Mouse (Mus musculus) Patski (cell line): Measurements from ENCODE around the gene Serpinb6a. TPM values are rescaled to one million over a fixed set of nuclear protein-coding genes. Genes with fewer than 3 reads are reported as not detected.
A peak's percentile ranks its signal among the peaks of the same experiment; 100 is the strongest.

Experiments
- ATAC-seq: fragments of 100-300 bp; one replicate; pipeline ENCODE4 v1.8.0; 2021
- CTCF ChIA-PET: fragments of 350-600 bp; sonication (Branson Sonifier 250); formaldehyde crosslinking; loops from one replicate; lab custom pipeline; 2022; ENCODE audit warnings: inconsistent platforms; lab: Charles Lee
- POLR2A ChIA-PET: fragments of 350-600 bp; sonication (Branson Sonifier 250); formaldehyde crosslinking; loops from one replicate; lab custom pipeline; 2022; ENCODE audit warnings: antibody characterized with exemption, inconsistent platforms; lab: Charles Lee
- DNase-seq: peaks from one replicate; pipeline ENCODE4 v3.0.0-alpha.2; 2011; ENCODE audit warnings: low read depth, low spot score
- H3K27me3 ChIP-seq: fragments of 371-371 bp; one replicate; pipeline ENCODE4 v1.5.1; 2021
- CTCF ChIP-seq: fragments of 100-300 bp; IDR thresholded peaks from one replicate; pipeline ENCODE4 v1.5.1; 2021
- in situ Hi-C: fragments of 300-500 bp; cut with MboI; formaldehyde crosslinking; loops from 3 replicates; pipeline ENCODE4 v1.11.1; 2018; ENCODE audit warnings: low pct_unique_long_range_greater_than_20kb, mixed read lengths
- polyA plus RNA-seq: library from polyadenylated mRNA; unstranded; gene quantifications from one replicate; pipeline ENCODE4 v1.2.3, GENCODE M21; 2021

The Serpinb6a gene
- polyA plus RNA-seq: 187 TPM

DNA sequence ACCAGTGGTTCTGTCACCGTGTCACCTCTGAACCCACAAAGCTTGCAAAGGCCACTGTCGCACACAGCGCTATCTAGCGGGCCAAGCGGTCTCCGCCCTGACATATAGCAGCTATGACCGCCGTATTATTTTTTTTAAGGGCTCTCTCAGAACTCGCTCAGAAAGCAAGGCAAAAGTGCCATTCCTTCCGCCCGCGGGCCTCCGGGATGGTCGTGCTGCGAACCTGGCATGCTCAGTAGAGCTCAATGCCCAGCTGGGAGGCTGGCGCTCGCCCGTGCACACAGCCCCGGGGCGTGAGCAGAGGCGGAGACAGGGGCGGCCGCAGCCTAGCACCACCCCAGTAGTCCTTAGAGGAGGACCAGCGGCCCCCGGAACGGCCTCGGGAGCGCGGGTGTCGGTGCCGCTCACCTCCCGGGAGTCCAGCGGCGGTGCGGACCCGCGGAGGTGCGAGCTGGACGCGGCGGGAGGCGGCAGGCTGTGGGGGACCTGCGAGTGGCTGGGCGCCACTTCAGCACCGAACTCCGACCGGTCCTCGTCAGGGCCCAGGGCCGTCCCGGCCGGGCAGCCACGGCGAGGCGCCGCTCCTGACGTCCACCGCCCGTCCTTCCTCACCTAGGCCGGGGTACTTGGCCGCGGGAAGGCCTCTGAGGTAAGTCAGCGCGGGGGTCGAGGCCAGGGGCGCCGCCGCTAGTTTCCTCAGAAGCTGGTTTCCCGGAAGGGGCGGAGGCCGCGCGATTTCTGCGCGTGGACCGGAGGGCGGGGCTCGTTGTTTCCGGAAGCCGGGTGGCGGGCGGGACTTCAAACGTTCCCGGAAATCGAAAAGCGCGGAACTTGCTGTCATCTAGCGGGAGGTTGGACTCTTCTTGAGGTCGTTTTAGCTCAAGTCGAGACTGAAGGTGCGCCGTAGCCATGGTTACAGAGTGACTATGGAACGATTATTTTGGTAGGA, at the start of gene Serpinb6a, which contains the start of gene Ripk1:
Gene Serpinb6a (minus strand): TSS at position 737 of the 949 bp plus-strand sequence.
Gene Ripk1 (plus strand): TSS at position 306 of the 949 bp plus-strand sequence.
- ATAC-seq (peak; percentile 96), DNase-seq (peak; percentile 35)
- ChIA-PET POLR2A (interaction anchor here (1.1 to 1.2 kb wide), 2 partner anchors 36 to 46 kb away, joined by 3 read pairs; no protein-coding TSS in a partner anchor), CTCF (interaction anchor here (0.7 to 3.7 kb wide), 4 partner anchors 12 to 45 kb away, joined by 3 to 17 read pairs (median 4); no protein-coding TSS in a partner anchor)
- no peaks in the 10 kb centered on the region for H3K27me3 ChIP-seq
- in situ Hi-C loops: loop anchor here (5.0 kb wide), 1 partner anchor 1150 kb away; the partner anchor contains the start of gene Serpinb1a
- peak; percentile 58 for TF ChIP-seq CTCF

DNA sequence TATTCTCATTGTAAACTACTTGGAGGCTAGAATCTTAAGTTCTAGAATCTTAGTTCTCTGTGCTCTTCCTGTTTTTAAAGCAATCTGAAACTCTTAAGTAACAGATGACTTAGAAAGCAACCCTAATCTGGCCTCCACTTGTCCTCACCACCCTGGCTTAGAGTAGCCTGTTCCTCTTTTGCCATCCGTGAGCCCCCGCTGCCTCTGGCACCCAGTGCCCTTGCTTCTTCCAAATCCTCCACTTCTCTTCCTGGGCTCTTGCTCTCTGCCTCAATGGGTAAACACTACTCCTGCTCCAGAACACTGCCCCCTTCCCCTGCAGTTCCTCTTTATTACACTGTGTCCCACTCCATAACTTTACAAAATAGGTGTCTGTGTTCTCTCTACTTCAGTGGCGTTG, 49.1 kb upstream of the Serpinb6a start:
- in situ Hi-C loops: no loop called here
- CTCF ChIA-PET: no interaction called here

GRCm38 (mm10) chr13:34050479-34050878, 47.9 kb upstream of the Serpinb6a start:
- no peak for ATAC-seq
- in situ Hi-C loops: no loop called here
- POLR2A ChIA-PET: interaction anchor here (1.4 kb wide), 1 partner anchor 127 kb away, joined by 3 read pairs; no protein-coding TSS in a partner anchor
- no peaks in the 10 kb centered on the region for H3K27me3 ChIP-seq
- no peak for TF ChIP-seq CTCF
- CTCF ChIA-PET: interaction anchor here (0.8 kb wide), 1 partner anchor 104 kb away, joined by 3 read pairs; no protein-coding TSS in a partner anchor
- no peak for DNase-seq

More for the DNA sequence above, 49.1 kb upstream of the Serpinb6a start:
- POLR2A ChIA-PET: interaction anchor here (1.4 kb wide), 1 partner anchor 126 kb away, joined by 3 read pairs; no protein-coding TSS in a partner anchor
- ATAC-seq: no peak
- no peaks in the 10 kb centered on the region for H3K27me3 ChIP-seq
- no peak for TF ChIP-seq CTCF
- no peak for DNase-seq

DNA sequence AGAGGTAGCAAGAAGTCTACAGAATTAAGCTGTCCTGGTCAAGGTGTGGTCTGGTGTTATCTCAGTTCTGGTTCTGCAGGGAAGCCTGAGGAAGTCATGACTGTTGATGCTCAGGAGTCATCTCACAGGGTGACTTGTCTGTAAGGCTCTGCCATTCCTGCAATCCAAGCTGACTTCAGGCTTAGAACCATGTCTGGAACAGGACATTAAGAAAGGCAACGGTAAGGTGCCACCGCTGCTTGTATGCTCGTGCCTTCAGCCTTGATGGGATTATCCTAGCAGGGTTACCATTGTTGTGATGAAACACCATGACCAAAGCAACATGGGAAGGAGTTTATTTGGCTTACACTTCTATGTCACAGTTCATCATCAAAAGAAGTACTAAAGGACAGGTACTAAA, 44.9 kb upstream of the Serpinb6a start:
- POLR2A ChIA-PET: no interaction called here
- TF ChIP-seq CTCF: no peak
- DNase-seq: no peak
- no peak for ATAC-seq
- H3K27me3 ChIP-seq: no peaks in the 10 kb centered on the region
- in situ Hi-C loops: loop anchor here (5.0 kb wide), 1 partner anchor 110 kb away; no protein-coding TSS in a partner anchor
- CTCF ChIA-PET: interaction anchor here (1.0 to 2.4 kb wide), 4 partner anchors 90 to 108 kb away, joined by 3 to 14 read pairs (median 8); no protein-coding TSS in a partner anchor

- H3K27me3 ChIP-seq: no peaks in the 10 kb centered on the region
- POLR2A ChIA-PET: interaction anchor here (0.7 kb wide), 1 partner anchor 83 kb away, joined by 3 read pairs; no protein-coding TSS in a partner anchor
- CTCF ChIA-PET: interaction anchor here (0.7 to 3.0 kb wide), 16 partner anchors 10 to 116 kb away, joined by 3 to 24 read pairs (median 4); partner anchors contain the start of genes Bphl and Psmg4
- no peak for ATAC-seq
- no peak for DNase-seq
- TF ChIP-seq CTCF: peak; percentile 96
- in situ Hi-C loops: loop anchor here (5.0 kb wide), 1 partner anchor 111 kb away; no protein-coding TSS in a partner anchor
Observed at GRCm38 (mm10) chr13:34046421-34047012, 43.9 kb upstream of the Serpinb6a start.

GRCm38 (mm10) chr13:34045511-34046249, 43.1 kb upstream of the Serpinb6a start:
- ChIA-PET POLR2A (no interaction called here), CTCF (interaction anchor here (0.7 to 3.0 kb wide), 16 partner anchors 9 to 117 kb away, joined by 3 to 24 read pairs (median 4); partner anchors contain the start of genes Bphl and Psmg4)
- in situ Hi-C loops: loop anchor here (5.0 kb wide), 1 partner anchor 112 kb away; no protein-coding TSS in a partner anchor
- H3K27me3 ChIP-seq: no peaks in the 10 kb centered on the region
- ATAC-seq: no peak
- no peak for DNase-seq
- no peak for TF ChIP-seq CTCF

DNA sequence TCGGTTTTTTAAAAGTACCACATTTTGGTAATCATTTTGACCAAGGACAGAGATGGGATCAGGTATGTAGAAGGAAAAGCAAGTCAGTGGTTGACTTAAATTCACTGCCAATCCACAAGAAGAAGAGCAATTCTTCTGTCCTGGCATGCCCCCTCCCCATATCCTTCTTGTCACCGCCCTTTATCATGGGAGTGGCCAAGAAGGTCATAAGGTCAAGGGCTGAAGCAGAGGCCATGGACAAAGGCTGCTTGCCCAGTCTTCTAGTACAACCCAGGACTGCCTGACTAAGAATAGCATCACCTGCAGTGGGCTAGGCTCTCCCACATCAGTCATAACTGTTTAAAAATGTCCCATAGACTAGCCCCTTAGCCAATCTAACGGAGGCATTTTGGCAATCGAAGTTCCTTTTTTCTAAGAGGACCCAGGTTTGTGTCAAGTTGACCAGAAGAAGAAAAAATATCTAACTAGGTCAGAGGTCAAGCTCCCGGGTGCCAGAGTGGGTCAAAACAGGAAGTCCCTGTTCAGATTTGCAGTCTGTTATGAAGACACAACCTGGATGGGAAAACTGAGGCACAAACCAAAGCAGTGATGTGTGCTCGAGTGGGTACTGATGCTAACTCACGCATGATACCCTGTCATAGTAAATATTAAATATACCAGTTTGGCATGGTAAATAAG, 41.3 kb upstream of the Serpinb6a start:
- DNase-seq (no peak), ATAC-seq (no peak)
- CTCF ChIA-PET: no interaction called here
- no peak for TF ChIP-seq CTCF
- in situ Hi-C loops: no loop called here
- POLR2A ChIA-PET: no interaction called here
- H3K27me3 ChIP-seq: no peaks in the 10 kb centered on the region

DNA sequence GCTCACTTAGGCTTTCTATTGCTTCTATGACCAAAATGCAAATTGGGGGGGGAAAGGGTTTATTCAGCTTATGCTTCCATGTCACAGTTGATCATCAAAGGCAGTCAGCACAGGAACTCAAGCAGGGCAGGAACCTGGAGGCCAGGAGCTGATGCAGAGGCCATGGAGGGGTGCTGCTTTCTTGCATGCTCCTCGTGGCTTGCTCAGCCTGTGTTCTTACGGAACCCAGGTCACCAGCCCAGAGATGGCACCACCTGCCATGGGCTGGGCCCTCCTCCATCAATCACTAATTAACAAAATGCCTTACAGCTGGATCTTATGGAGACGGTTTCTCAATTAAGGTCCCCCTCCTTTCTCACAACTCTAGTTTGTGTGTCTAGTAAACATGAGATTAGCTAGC, 37.5 kb upstream of the Serpinb6a start:
- no peak for DNase-seq
- no peak for TF ChIP-seq CTCF
- no peak for ATAC-seq
- ChIA-PET POLR2A (no interaction called here), CTCF (no interaction called here)
- no peaks in the 10 kb centered on the region for H3K27me3 ChIP-seq
- in situ Hi-C loops: no loop called here

- CTCF ChIA-PET: interaction anchor here (1.0 kb wide), 1 partner anchor 91 kb away, joined by 3 read pairs; the partner anchor contains the start of gene Tubb2b
- H3K27me3 ChIP-seq: no peaks in the 10 kb centered on the region
- in situ Hi-C loops: loop anchor here (10.0 kb wide), 2 partner anchors 596 to 836 kb away; partner anchors contain the start of gene Prpf4b
- ATAC-seq (no peak), DNase-seq (peak; percentile 20)
- no peak for TF ChIP-seq CTCF
- POLR2A ChIA-PET: interaction anchor here (0.7 to 1.1 kb wide), 2 partner anchors 20 to 36 kb away, joined by 3 to 4 read pairs; partner anchors contain the start of gene Serpinb6a
Observed at GRCm38 (mm10) chr13:34038901-34039341, 36.3 kb upstream of the Serpinb6a start.
